Mouse (Mus musculus) stomach, postnatal 0 days (tissue): ENCODE measurements around the gene Ankrd17. TPM values are rescaled to one million over a fixed set of nuclear protein-coding genes. Genes with fewer than 3 reads are reported as not detected.
A peak's percentile ranks its signal among the peaks of the same experiment; 100 is the strongest.
"Not testable (repeated sequence)": the region's sequence is repeated elsewhere in the genome, so short reads cannot be mapped to it uniquely, and the experiment has no call there.

Source experiments
- ATAC-seq: fragments of 200-750 bp; cut with Nextera tagmentation; 2 replicates; pipeline ENCODE4 v1.8.0; 2017; ENCODE audit not compliant: low FRiP score, low TSS enrichment
- DNase-seq: peaks from one replicate; pipeline ENCODE4 v3.0.0-alpha.2; 2016; ENCODE audit warnings: low spot score
- H3K27ac ChIP-seq: fragments of 300-500 bp; sonication (generic); replicated peaks from 2 replicates; pipeline ENCODE4 v1.5.1; 2014; ENCODE audit warnings: mild to moderate bottlenecking, control low read depth
- H3K27me3 ChIP-seq: fragments of 300-500 bp; sonication (generic); 2 replicates; pipeline ENCODE4 v1.6.1; 2014; ENCODE audit warnings: low read length; ENCODE audit not compliant: control insufficient read depth, insufficient read depth
- H3K36me3 ChIP-seq: fragments of 300-500 bp; sonication (generic); 2 replicates; pipeline ENCODE4 v1.6.1; 2014; ENCODE audit warnings: low read length, mixed read lengths; ENCODE audit not compliant: control insufficient read depth, insufficient read depth
- H3K4me1 ChIP-seq: fragments of 300-500 bp; sonication (generic); replicated peaks from 2 replicates; pipeline ENCODE4 v1.6.1; 2014; ENCODE audit warnings: antibody characterized with exemption; ENCODE audit not compliant: control insufficient read depth, insufficient read depth
- H3K4me2 ChIP-seq: fragments of 300-500 bp; sonication (generic); replicated peaks from 2 replicates; pipeline ENCODE4 v1.6.1; 2014; ENCODE audit warnings: low read depth, mild to moderate bottlenecking, control low read depth, moderate library complexity
- H3K4me3 ChIP-seq: fragments of 300-500 bp; sonication (generic); 2 replicates; pipeline ENCODE4 v1.5.1; 2014; ENCODE audit warnings: low read depth, low read length, control low read depth
- H3K9ac ChIP-seq: fragments of 300-500 bp; sonication (generic); 2 replicates; pipeline ENCODE4 v1.6.1; 2014; ENCODE audit warnings: mild to moderate bottlenecking, low read length, control low read depth, mixed read lengths
- H3K9me3 ChIP-seq: fragments of 300-500 bp; sonication (generic); 2 replicates; pipeline ENCODE4 v1.6.1; 2016; ENCODE audit warnings: low read length; ENCODE audit not compliant: control insufficient read depth
- CTCF ChIP-seq: IDR thresholded peaks from 2 replicates; pipeline ENCODE4 v1.5.1; 2016; ENCODE audit warnings: antibody characterized with exemption, low read depth, mild to moderate bottlenecking, moderate library complexity
- EP300 ChIP-seq: optimal IDR thresholded peaks from 2 replicates; pipeline ENCODE3; 2016; ENCODE audit warnings: antibody characterized with exemption
- WGBS: fragments of 180-500 bp; shearing (Covaris S2); extraction: QIAGEN DNeasy Blood & Tissue Kit; methylation state at CpG from one replicate; pipeline ENCODE4 v1.1.7; 2014; 5-methylcytosine and 5-hydroxymethylcytosine counted together
- polyA plus RNA-seq: library from polyadenylated mRNA; unstranded; fragments of >200 nt; fragmentation: Nextera tagmentation; extraction: Ambion mirVana; gene quantifications from 2 replicates; pipeline ENCODE4 v1.2.1, GENCODE M21; 2015

The Ankrd17 gene
- polyA plus RNA-seq, 1 experiment from 2014 or later = 12.5 TPM

GRCm38 (mm10) chr5:90277443-90277842 lies 88.9 kb downstream of the Ankrd17 start:
- ATAC-seq = no peak
- Histone ChIP-seq H3K4me1 (no peaks in the 10 kb centered on the region), H3K9ac (no peak overlapping the region), H3K36me3 (peaks cover 4% of the 10 kb centered on the region; the same call in 1 of the 2 replicates), H3K9me3 (no peaks in the 10 kb centered on the region), H3K4me3 (no peak overlapping the region), H3K27me3 (no peaks in the 10 kb centered on the region), H3K4me2 (no peak overlapping the region), H3K27ac (no peak overlapping the region)
- no peak for DNase-seq
- WGBS = 90% methylated on average over 1 of the region's 1 CpGs
- TF ChIP-seq CTCF (no peak), EP300 (no peak)

GRCm38 (mm10) chr5:90274806-90275205 lies 91.6 kb downstream of the Ankrd17 start:
- H3K4me3 ChIP-seq = no peak overlapping the region
- no peak overlapping the region for H3K9ac ChIP-seq
- no peak overlapping the region for H3K27ac ChIP-seq
- 73% methylated on average over 1 of the region's 1 CpGs for WGBS
- no peak overlapping the region for H3K4me2 ChIP-seq
- DNase-seq (no peak), ATAC-seq (no peak)
- H3K27me3 ChIP-seq = no peaks in the 10 kb centered on the region
- TF ChIP-seq EP300 (no peak), CTCF (no peak)
- no peaks in the 10 kb centered on the region for H3K4me1 ChIP-seq
- peaks cover 4% of the 10 kb centered on the region; the same call in 1 of the 2 replicates for H3K36me3 ChIP-seq
- H3K9me3 ChIP-seq = no peaks in the 10 kb centered on the region

GRCm38 (mm10) chr5:90262230-90262629 lies 104.1 kb downstream of the Ankrd17 start:
- not testable (repeated sequence) for H3K4me2 ChIP-seq, H3K27me3 ChIP-seq, H3K27ac ChIP-seq, H3K4me3 ChIP-seq, ATAC-seq, H3K4me1 ChIP-seq, H3K9ac ChIP-seq, H3K9me3 ChIP-seq, H3K36me3 ChIP-seq, DNase-seq
- 0 out of 2 replicates have a peak, but pooled peaks have one; percentile 7 for TF ChIP-seq CTCF
- WGBS = 78% methylated on average over 2 of the region's 2 CpGs

- Histone ChIP-seq H3K36me3 (peaks cover 21% of the 10 kb centered on the region), H3K4me3 (no peak overlapping the region), H3K9me3 (no peaks in the 10 kb centered on the region), H3K27me3 (no peaks in the 10 kb centered on the region), H3K4me2 (no peak overlapping the region), H3K27ac (no peak overlapping the region), H3K4me1 (no peaks in the 10 kb centered on the region), H3K9ac (no peak overlapping the region)
- WGBS = 90% methylated on average over 3 of the region's 3 CpGs
- DNase-seq = no peak
- no peak for ATAC-seq
- TF ChIP-seq CTCF (no peak), EP300 (no peak)
These were observed 109.4 kb downstream of the Ankrd17 start for GRCm38 (mm10) chr5:90257023-90257422.

GRCm38 (mm10) chr5:90247503-90247902 lies 118.9 kb downstream of the Ankrd17 start:
- Histone ChIP-seq H3K27ac (no peak overlapping the region), H3K9ac (no peak overlapping the region), H3K27me3 (no peaks in the 10 kb centered on the region), H3K4me3 (no peak overlapping the region), H3K4me2 (no peak overlapping the region), H3K36me3 (peaks cover 32% of the 10 kb centered on the region), H3K4me1 (no peaks in the 10 kb centered on the region), H3K9me3 (no peaks in the 10 kb centered on the region)
- DNase-seq (no peak), ATAC-seq (no peak)
- TF ChIP-seq EP300 (no peak), CTCF (no peak)

- 79% methylated on average over 2 of the region's 2 CpGs for WGBS
- H3K36me3 ChIP-seq = peaks cover 30% of the 10 kb centered on the region
- no peak for ATAC-seq
These were observed 119.4 kb downstream of the Ankrd17 start for GRCm38 (mm10) chr5:90246987-90247386.

More at GRCm38 (mm10) chr5:90246987-90247386, 119.4 kb downstream of the Ankrd17 start:
- no peak overlapping the region for H3K4me2 ChIP-seq
- no peak for TF ChIP-seq EP300
- no peaks in the 10 kb centered on the region for H3K27me3 ChIP-seq
- no peaks in the 10 kb centered on the region for H3K4me1 ChIP-seq
- no peak overlapping the region for H3K27ac ChIP-seq
- no peaks in the 10 kb centered on the region for H3K9me3 ChIP-seq
- no peak overlapping the region for H3K9ac ChIP-seq
- H3K4me3 ChIP-seq = no peak overlapping the region
- DNase-seq = no peak
